Mouse (Mus musculus) heart, adult 2 months (tissue): ENCODE data around the gene Dusp16.

Source experiments
- CTCF ChIP-seq: fragments of 200-600 bp; IDR thresholded peaks from 2 replicates; pipeline ENCODE4 v1.8.1; 2022; ENCODE audit warnings: antibody characterized with exemption, mild to moderate bottlenecking, moderate library complexity
- EP300 ChIP-seq: fragments of 200-500 bp; IDR thresholded peaks from 2 replicates; pipeline ENCODE4 v1.6.1; 2011; ENCODE audit warnings: low read depth, low read length, control low read depth; ENCODE audit not compliant: insufficient read depth
- POLR2A ChIP-seq: fragments of 200-500 bp; IDR thresholded peaks from 2 replicates; pipeline ENCODE4 v1.6.1; 2011; ENCODE audit warnings: mild to moderate bottlenecking, low read depth, low read length, control low read depth; ENCODE audit not compliant: insufficient read depth

GRCm38 (mm10) chr6:134789100-134789499 is 3.3 kb downstream of the Dusp16 start:
- no peak for TF ChIP-seq CTCF
- no peak for TF ChIP-seq EP300
- TF ChIP-seq POLR2A, result no peak
